Mouse (Mus musculus) hindlimb bud, embryonic 11.5 days (tissue): ENCODE data around the gene Sars.

Experiments
- DNase-seq: peaks from one replicate; pipeline ENCODE4 v3.0.0-alpha.2; 2012; ENCODE audit warnings: low read depth, low spot score; ENCODE audit errors: extremely low spot score

The Sars gene

DNA sequence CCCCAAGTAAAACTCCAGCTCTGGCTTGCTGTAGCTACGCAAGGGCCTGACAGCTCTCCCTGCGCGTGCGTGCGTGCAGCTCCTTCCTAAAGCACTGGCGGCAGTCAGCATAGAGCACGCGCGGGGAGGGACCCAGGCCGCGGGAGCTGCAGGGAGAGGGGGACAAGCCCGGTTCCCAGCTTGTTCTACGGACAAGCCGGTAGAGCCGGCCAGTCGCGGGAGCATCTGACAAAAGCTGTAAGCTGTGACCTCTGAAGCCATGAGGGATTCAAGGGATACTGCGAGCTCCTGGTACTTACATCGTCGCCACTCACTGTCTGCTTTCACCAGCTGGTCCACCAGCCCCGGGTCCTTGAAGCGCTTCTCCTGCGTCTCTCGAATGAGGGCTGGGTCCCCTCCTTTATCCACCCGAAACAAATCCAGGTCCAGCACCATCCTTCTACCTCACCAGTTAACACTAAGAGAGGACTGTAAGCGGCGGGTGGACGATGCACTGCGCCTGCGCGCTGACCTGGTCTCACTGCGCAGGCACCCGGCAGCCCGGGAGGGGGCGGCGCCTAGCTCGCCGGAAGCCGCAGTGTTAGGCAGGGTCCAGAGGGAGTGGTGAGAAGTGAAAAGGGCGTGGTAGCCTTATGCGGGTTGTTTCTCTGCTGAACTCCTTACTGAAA, at the start of gene Sars:
TSS of gene Sars (minus strand) at position 512 of the 668 bp plus-strand sequence.
- DNase-seq: peak; percentile 79

DNA sequence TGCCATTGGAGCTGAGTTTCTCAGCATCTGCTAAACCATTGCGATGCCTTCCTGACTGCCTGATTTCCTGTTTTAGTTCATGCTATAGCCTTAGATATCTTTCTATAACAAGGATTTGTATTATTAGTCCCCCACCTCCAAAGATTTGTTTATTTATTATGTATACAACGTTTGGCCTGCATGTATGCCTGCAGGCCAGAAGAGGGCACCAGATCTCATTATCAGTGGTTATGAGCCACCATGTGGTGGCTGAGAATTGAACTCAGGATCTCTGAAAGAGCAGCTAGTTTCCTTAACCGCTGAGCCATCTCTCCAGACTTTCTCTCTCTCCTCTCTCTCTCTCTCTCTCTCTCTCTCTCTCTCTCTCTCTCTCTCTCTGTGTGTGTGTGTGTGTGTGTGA, 45.0 kb upstream of the Sars start:
- no peak for DNase-seq

DNA sequence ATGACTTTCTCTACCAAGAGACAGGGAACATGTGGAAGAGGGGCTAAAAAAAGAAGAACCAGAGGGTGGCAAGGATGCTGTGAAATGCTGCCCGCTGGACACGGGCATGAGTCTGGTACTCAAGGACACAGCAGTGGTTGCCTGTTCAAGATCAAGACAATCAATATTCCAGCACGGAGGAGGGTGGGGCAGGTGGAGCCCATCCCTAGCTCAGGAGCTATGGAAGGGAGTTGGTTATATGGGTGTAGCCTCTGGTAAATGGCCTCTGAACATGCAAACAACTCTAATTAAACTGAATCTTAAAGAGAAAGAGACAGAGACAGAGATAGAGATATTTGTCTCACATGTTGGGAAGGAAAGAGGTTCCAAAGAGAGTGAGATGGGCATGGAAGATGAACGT, 39.7 kb upstream of the Sars start:
- no peak for DNase-seq

DNA sequence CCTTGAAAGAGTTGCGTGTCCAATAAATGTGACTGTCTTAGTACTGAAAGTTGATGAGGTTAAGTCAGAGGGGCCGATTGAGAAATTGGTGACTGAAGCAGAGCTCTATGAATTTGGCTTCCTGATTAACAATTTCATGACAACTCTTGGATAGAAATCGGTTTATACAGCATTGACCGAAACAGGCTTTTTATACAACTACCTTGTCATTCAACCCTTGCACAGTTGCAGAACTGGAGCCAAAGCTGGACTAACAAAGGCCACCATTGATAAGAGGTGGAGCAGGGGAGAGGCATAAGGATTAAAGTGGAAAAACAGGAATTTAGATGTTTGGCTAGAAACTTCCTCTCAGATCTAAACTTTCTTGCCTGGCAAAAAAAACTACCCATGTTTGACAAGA, 33.8 kb upstream of the Sars start:
- no peak for DNase-seq

DNA sequence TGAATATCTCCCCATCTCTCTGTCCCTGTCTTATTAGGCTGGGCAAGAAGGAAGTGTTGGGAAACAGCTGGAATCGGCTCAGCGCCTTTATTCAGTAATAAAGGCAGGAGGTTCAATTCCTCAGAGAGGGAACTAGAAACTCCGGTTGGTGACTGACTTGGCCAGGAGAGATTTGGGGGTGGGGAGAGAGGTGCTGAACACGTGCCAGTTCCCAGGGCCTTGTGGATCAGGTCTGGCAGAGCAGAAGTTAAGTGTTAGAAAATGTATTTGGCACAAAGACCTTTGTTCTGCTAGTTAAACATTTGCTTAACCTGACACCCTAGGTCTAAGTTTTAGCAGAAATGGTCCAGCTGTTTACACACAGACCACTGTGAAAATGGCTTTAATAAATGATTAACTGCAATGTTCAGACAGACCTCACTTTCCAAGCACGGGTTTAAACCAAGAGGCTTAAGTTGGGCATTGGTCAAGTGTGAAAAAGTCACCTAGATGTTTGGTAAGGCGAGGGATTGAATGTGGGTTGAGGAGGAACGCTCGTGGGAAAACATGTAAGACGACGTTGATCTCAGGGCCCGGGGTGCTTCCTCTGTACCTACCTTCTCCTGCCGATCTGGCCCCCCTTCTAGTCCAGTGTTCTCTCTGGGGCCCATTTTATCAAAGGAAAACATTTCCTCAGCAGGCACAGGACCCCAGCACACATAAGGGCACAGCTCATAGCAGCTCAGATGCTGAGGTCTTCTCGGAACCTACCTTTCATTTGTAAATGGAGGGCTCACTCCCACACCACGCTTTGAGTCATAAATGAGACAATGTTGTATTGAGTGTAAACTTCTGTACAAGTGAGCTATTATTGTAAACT, 32.0 kb upstream of the Sars start:
- no peak for DNase-seq

DNA sequence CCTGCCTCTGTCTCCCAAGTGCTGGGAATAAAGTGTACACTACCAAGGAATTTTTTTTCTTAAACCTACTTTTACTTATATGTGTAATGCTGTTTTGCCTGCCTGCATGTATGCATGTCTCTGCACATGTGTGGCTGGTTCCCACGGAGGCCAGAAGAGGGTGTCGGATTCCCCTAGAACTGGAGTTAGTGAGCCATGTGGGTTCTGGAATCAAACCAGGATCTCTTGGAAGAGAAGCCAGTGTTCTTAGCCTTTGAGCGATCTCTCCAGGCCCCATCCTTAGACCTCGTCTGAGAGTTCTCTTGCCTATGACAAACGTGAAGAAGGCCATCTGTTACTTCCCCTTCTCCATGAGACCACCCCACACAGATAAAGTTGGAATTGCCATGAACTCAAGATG, 30.5 kb upstream of the Sars start:
- no peak for DNase-seq

DNA sequence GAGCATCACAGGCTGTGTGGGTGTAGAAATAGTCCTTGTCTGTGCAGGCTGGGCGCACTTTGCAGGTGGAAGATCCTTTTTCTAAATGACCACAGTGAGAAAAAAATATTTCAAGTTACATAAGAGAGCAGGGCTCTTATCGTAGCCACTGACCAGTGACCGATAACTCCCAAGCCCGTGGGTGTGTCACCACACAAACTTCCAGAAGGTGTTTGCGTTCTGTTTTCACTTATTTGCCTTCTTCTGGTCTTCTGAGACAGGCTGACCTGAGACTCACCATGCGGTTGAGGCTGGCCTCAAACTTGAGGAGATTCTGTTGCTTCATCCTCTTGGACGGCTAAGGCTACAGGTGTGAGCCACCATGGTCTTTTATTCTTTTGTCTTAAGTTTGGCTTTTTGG, 30.0 kb upstream of the Sars start:
- no peak for DNase-seq

DNA sequence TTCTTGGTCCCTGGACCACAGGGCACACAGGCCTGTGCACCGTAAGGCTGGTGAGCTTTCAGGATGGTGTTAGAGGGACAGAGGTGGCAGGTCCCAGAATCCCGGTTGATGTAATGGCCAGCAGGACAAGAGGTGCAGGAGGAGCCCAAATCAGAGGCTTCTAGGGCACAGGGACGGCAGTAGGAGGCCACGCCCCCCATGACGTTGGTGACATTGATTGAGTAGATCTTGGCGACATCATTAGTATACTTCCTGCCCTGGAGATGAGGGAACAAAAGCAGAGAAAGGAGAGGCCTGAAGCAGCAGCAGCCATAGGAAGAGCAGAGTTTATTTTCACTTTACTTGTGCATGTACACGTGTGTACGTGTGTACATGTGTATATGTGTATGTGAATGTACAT, 22.8 kb upstream of the Sars start:
- no peak for DNase-seq

DNA sequence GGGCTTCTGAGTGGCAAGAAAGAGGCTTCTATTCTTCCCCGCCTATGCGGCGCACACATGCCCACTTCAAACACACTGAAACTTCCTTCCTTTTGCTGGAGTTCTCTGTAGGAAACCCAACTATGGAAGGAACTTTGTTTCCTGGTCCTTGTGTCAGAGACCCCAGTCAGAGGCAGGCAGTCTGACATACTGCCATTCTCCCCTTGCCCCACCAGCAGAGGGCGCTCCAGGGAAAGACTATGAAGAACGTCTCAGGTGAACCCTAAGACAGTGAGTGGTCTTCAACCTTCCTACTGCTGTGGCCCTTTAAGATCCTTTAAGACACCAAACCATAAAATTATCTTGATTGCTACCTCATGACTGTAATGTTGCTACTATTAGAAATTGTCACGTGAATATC, 21.4 kb upstream of the Sars start:
- DNase-seq: no peak

DNA sequence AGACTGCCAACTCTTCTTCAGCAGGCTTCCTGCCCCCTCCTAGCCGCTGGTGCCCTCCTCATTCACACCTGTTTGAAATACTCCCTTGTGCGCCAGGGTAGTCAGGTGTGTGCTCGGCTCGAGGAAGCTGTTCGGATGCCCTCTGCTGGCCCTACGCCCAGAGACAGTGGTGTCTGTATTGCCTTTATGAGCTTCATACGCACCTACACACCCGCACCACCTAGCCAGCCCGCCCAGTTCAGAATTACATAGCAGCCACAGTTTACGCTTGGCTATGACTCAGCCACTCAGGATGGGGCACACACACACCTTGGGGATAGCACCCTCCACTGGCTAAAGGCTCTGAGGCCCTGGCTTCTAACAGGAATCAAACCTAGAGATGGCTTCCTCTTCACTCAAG, 13.9 kb upstream of the Sars start:
- no peak for DNase-seq

DNA sequence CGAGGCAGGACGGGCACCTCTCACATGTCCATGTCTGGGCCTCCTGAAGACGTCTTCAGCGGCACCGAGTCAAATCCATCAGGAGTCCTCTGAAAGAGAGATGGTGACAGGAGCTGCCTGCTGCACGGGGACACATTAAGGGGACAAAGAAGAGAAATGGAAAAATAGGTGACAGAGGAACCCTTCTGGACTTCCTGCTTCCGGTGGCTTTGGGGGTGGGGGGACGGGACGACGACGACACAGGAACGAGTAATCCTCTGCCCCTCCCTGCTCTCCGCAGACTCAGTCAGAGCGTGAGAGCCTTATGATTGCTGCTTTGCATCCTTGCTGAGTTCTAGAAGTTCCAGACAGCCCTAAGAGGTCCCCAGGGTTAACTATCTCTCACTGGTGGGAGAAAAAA, 13.4 kb upstream of the Sars start:
- DNase-seq: no peak

DNA sequence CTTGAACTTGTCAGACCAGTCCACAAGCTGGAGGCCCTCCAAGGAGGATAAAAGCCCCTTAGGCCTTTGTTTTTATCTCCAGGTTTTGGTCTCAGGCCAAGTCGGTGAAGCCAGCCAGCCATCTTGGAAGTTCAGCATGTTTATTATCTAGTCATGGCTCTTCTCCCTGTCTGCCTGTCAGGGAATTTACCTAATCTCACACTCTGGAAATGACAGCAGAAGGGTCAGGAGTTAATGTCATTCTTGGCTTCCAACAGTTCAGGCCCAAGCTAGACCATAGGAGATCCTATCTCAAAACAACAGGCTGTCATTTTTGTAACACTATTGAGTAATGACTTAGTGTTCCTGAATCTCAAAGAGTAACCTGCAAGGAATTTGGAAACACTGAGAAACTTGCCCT, 9.2 kb upstream of the Sars start:
- no peak for DNase-seq

DNA sequence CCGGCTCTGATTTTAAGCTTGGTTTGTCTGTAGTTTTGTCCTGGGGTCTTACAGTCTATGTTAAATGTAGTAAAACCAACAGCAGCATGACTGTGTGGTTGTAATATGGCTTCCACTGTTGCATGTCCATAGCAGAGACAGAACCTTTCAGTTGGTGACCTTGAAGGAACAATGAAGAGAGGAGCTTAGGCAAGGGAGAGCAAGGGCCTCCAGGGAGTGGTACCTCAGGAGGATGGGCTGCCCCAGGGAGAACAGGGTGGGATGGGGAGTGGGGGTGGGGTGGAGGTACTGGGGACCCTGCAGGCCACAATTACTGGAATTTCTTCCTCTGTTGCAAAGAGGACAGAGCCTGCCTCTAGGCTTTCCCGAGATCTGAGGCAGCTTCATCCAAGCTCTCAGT, 7.0 kb upstream of the Sars start:
- no peak for DNase-seq

DNA sequence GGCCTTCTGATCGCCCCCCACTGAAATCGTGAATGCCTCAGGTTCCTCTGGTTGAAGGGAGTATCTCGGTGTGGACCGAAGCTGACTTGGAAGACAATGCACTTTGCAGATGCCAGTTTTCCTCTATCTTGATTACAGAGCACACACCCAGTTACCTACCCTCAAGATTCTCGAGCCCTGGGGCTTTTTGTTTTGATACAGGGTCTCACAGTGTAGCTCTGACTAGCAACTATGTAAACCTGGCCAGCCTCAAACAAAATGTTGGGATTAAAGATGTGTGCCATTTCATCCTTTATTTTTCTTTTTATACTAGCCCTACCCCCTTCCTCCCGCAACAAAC, 327 bp upstream of the Sars start:
- no peak for DNase-seq

DNA sequence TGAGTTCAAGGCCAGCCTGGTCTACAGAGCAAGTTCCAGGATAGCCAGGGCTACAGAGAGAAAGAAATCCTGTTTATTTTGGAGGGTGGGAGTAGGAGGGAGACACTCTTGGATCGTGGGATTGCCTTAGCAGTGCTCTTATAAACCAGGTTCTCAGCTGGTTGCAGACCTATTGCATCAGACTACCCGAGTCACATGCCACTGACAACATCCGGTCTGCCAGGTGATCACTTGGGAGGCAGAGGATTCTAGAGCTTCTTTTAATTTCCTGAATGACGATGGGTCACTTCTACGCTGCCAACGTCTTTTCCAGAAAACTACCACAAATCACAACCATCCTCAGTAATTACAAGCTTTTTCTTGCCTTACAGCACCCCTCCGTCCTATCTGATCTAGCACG, 980 bp downstream of the Sars start:
- no peak for DNase-seq

DNA sequence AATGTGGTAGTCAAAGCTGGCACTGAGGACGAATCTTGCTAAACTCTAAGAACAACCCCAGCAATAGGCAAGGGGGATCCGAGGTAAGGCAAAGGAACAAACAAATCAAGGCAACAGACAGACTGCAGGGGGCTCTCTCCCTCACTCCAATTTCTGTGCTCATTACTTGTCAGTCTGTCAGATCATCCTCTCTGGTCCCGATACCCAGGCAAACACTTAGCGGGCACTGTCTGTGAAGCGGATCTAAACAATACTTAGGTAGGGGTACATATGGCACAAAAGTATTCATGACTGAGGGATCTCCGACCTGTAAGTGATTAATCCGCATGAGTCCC, 8.7 kb downstream of the Sars start:
- no peak for DNase-seq

DNA sequence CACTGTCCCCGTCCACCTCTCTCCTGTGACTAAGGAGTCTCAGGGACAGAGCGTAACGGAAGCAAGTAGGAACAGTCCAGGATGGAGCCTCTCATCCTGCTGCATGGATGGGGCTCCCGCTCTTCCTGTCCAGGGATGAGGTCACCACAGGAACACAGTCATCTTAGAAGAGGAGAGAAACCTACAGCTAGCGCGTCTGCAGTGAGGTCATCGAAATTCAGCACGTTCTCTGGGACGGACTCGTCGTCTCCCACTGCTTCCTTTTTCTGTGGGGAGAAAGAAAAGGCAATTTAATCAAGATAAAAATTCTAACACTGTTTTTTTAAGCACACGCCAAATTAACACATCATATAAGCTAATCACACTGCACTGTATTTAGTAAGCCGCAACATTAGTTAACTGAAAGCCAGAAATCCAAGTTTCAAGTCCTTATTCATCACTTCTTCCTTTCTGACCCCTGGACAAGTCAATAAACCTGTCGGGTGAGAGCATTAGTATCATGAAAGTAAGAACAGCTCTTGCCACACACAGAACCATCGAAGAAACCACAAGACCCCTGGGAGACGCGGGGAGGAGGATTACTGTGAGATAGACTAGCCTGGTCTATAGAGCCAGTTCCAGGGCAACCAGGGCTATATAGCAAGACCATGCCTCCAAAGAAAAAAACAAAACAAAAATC, 9.2 kb downstream of the Sars start:
- DNase-seq: no peak

DNA sequence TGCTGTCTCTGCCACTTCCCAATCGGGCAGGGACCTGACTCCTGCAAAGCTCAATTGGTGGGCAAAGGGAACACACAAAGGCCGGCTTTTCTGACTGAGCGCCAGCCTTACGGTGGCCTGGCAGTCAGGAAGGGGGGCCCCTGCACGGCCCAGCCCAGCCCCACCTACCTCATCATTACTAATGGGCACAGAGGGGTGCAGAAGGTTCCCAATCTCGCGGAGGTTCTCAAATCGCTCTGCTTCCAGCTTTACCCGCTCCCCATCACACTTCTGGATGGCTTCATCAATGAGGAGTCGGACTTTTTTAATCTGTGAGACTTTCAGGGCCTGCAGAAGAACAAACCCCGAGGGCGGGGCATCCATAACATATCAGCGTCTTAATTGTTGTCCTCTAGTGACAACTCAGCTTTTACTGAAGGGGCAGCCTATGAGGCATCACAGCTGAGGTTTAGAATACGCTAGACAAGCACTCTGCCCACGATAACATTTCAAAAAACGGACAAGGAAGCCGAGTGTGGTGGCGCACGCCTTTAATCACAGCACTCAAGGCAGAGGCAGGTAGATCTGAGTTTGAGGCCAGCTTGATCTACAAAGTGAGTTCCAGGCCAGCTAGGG, 11.0 kb downstream of the Sars start:
- DNase-seq: no peak

DNA sequence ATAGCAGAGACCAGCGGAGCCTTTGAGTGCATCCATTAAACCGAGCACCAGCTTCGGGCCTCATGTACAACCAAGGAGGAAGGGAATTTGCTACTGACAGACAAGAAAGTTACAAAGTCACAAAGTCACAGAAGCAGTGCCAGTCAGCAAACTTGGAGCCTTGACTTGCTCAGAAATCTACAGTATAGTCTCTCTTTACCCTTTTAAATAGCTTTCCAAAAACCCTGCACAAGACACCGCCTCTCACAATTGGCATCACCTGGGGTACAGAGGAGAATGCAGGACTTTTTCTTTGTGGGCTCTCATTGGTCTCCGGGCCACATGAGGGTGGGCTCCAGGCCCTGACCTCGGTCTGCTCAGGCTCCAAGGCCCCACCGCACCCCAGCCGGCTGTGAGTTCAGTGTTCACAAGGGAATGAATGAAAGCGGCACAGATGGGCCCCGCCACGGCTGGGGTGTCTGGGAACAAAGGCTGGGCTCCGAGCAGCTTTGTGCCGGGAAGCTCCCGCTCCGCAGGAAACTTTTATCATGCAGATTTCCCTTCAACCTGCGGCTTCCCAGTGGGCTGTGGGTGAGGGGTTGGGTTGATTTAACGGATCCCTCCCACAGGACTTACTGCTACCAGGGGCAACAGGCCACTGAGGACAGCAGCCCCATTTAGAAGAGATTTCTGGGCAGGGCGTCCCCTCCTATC, 11.7 kb downstream of the Sars start:
- DNase-seq: no peak

DNA sequence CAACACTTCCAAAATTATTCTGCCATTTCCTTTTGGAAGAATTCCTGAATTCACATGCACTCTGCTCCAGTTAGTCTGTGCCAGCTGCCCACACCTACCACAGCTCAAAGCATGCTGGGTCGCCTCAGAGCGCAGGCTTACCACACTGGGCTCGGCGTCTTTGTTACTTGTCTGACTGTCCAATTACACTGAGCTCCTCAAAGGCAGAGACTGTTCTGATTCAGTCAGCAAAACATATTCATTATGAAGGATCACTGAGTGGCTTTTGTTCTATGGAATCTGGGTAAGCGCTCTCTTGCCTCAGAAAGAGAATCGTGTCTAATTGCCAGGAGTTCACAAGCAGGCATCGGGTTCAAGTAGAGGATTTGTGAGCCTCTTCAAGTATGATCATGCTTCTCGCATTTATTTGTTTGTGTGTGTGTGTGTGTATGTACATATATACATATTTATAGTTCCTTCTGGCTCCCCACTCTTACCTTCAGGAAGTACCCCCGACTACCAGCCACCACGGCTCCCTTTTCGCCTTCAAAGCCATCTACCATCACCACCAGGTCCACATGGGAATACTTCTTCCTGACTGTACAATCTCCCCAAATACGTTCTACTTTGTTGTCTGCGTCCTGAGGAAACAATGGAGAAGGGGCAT, 12.3 kb downstream of the Sars start:
- no peak for DNase-seq

DNA sequence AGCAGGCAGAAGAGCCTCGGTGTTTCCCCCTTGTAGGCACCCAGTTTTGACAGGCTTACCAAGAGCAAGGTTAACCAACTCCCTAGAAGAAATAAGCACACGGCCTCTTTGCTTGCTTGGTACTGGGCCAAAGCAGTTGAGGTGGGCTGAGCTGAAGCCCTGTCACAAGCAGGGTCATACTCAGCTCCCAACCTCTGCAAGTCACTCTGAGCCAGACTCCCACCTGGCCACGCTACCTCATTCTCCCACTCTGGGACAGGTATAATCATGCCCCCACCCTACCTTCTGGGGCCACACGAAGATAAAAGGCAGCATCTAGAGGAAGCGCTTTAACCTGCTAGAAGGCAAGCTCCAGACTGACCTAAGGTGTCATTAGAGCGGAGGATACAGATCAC, 19.4 kb downstream of the Sars start:
- no peak for DNase-seq
